Mouse (Mus musculus) heart, postnatal 10 days (tissue): ENCODE data around the gene Dnajb6. TPM values are rescaled to one million over a fixed set of nuclear protein-coding genes. Genes with fewer than 3 reads are reported as not detected.
"Not testable (repeated sequence)": the region's sequence is repeated elsewhere in the genome, so short reads cannot be mapped to it uniquely, and the experiment has no call there.

ENCODE experiments used
- DNase-seq, 2 experiments: peaks; one replicate each; pipeline ENCODE4 v3.0.0; 2021
- intact Hi-C: fragments of 180-260 bp; cut with DNase I; formaldehyde crosslinking; loops from one replicate; pipeline ENCODE4 v1.15.1; 2025
- total RNA-seq, 2 experiments: library from RNA; stranded (reverse); gene quantifications; 2 replicates each; pipeline ENCODE4 v1.2.3; 2021

Dnajb6 gene
- 10 to 100 TPM; 75.4 to 78.2 TPM for total RNA-seq

- intact Hi-C loops, result loop anchor here (2.0 kb wide), 1 partner anchor 167 kb away; the partner anchor contains the start of gene Ube3c
- peak; percentile 98 to 99 for DNase-seq
These were observed at the start of gene Dnajb6, which contains the start of gene Gm5129 for GRCm38 (mm10) chr5:29735557-29736061. Dnajb6 (plus strand) TSS chr5:29735688. Gm5129 (minus strand) TSS chr5:29735936.

- DNase-seq, result peak; percentile 21 to 54
- intact Hi-C loops, result loop anchor here (1.0 kb wide), 1 partner anchor 298 kb away; no protein-coding TSS in a partner anchor
These were observed 47.8 kb upstream of the Dnajb6 start for GRCm38 (mm10) chr5:29687671-29688070.

- no peak for DNase-seq
- intact Hi-C loops, result loop anchor here (1.0 kb wide), 1 partner anchor 299 kb away; no protein-coding TSS in a partner anchor
These were observed 47.1 kb upstream of the Dnajb6 start for GRCm38 (mm10) chr5:29688352-29688751.

GRCm38 (mm10) chr5:29698493-29698892 lies 37.0 kb upstream of the Dnajb6 start:
- intact Hi-C loops, result no loop called here
- DNase-seq, result no peak

- DNase-seq, result no peak
- intact Hi-C loops, result no loop called here
These were observed 35.8 kb upstream of the Dnajb6 start for GRCm38 (mm10) chr5:29699520-29700202.

GRCm38 (mm10) chr5:29707241-29707640 lies 28.2 kb upstream of the Dnajb6 start:
- intact Hi-C loops, result no loop called here
- DNase-seq, result no peak

GRCm38 (mm10) chr5:29708258-29708657 lies 27.2 kb upstream of the Dnajb6 start:
- intact Hi-C loops, result no loop called here
- DNase-seq, result peak in 1 of 2 experiments; percentile 18

GRCm38 (mm10) chr5:29711631-29712030 lies 23.9 kb upstream of the Dnajb6 start:
- intact Hi-C loops, result no loop called here
- no peak for DNase-seq

GRCm38 (mm10) chr5:29712906-29713305 lies 22.6 kb upstream of the Dnajb6 start:
- intact Hi-C loops, result no loop called here
- no peak for DNase-seq

GRCm38 (mm10) chr5:29721159-29721558 lies 14.3 kb upstream of the Dnajb6 start:
- intact Hi-C loops, result no loop called here
- DNase-seq, result no peak

- intact Hi-C loops, result no loop called here
- DNase-seq, result no peak
These were observed 10.1 kb upstream of the Dnajb6 start for GRCm38 (mm10) chr5:29725369-29725768.

GRCm38 (mm10) chr5:29726070-29726469 lies 9.4 kb upstream of the Dnajb6 start:
- DNase-seq, intact Hi-C loops: not testable (repeated sequence)

GRCm38 (mm10) chr5:29734831-29735510 lies 517 bp upstream of the Dnajb6 start:
- intact Hi-C loops, result no loop called here
- no peak for DNase-seq

- intact Hi-C loops, result loop anchor here (2.0 kb wide), 1 partner anchor 167 kb away; the partner anchor contains the start of gene Ube3c
- no peak for DNase-seq
These were observed 799 bp downstream of the Dnajb6 start for GRCm38 (mm10) chr5:29736073-29736900.

GRCm38 (mm10) chr5:29736942-29737341 lies 1.5 kb downstream of the Dnajb6 start:
- intact Hi-C loops, result loop anchor here (2.0 kb wide), 1 partner anchor 168 kb away; the partner anchor contains the start of gene Ube3c
- no peak for DNase-seq

GRCm38 (mm10) chr5:29737471-29737870 lies 2.0 kb downstream of the Dnajb6 start:
- DNase-seq, result no peak
- intact Hi-C loops, result loop anchor here (2.0 kb wide), 1 partner anchor 169 kb away; the partner anchor contains the start of gene Ube3c

- intact Hi-C loops, result no loop called here
- DNase-seq, result no peak
These were observed 2.6 kb downstream of the Dnajb6 start for GRCm38 (mm10) chr5:29738076-29738475.

- DNase-seq, result no peak
- intact Hi-C loops, result no loop called here
These were observed 5.2 kb downstream of the Dnajb6 start for GRCm38 (mm10) chr5:29740651-29741050.

- peak; percentile 33 to 39 for DNase-seq
- intact Hi-C loops, result no loop called here
These were observed 5.6 kb downstream of the Dnajb6 start for GRCm38 (mm10) chr5:29741093-29741492.

- intact Hi-C loops, result no loop called here
These were observed 12.2 kb downstream of the Dnajb6 start for GRCm38 (mm10) chr5:29747661-29748060.

GRCm38 (mm10) chr5:29751306-29751705 lies 15.8 kb downstream of the Dnajb6 start:
- peak in 1 of 2 experiments; percentile 23 for DNase-seq
- intact Hi-C loops, result no loop called here

More at GRCm38 (mm10) chr5:29747661-29748060, 12.2 kb downstream of the Dnajb6 start:
- DNase-seq, result no peak
